Mouse (Mus musculus) midbrain, embryonic 11.5 days (tissue): ENCODE results near the gene Ddx59. TPM values are rescaled to one million over a fixed set of nuclear protein-coding genes. Genes with fewer than 3 reads are reported as not detected.

Experiments used
- ATAC-seq: fragments of 200-750 bp; cut with Nextera tagmentation; 2 replicates; pipeline ENCODE4 v1.8.0; 2017; ENCODE audit warnings: moderate TSS enrichment, moderate library complexity; ENCODE audit not compliant: low FRiP score
- DNase-seq: peaks from one replicate; pipeline ENCODE4 v3.0.0; 2015; ENCODE audit warnings: low spot score; ENCODE audit errors: missing footprints
- H3K27ac ChIP-seq: fragments of 300-500 bp; sonication (generic); 2 replicates; pipeline ENCODE4 v1.5.1; 2014; ENCODE audit warnings: low read depth, low read length
- H3K27me3 ChIP-seq: fragments of 300-500 bp; sonication (generic); 2 replicates; pipeline ENCODE4 v1.6.1; 2014; ENCODE audit warnings: mild to moderate bottlenecking, low read length, moderate library complexity, mixed read lengths; ENCODE audit not compliant: control insufficient read depth, insufficient read depth
- H3K36me3 ChIP-seq: fragments of 300-500 bp; sonication (generic); 2 replicates; pipeline ENCODE4 v1.6.1; 2014; ENCODE audit warnings: mild to moderate bottlenecking, low read length, moderate library complexity, mixed read lengths; ENCODE audit not compliant: control insufficient read depth, insufficient read depth
- H3K4me1 ChIP-seq: fragments of 300-500 bp; sonication (generic); 2 replicates; pipeline ENCODE4 v1.6.1; 2014; ENCODE audit warnings: low read length; ENCODE audit not compliant: control insufficient read depth, insufficient read depth
- H3K4me2 ChIP-seq: fragments of 300-500 bp; sonication (generic); 2 replicates; pipeline ENCODE4 v1.6.1; 2014; ENCODE audit warnings: mild to moderate bottlenecking, moderate library complexity
- H3K4me3 ChIP-seq: fragments of 300-500 bp; sonication (generic); 2 replicates; pipeline ENCODE4 v1.5.1; 2014; ENCODE audit warnings: low read depth, low read length
- H3K9ac ChIP-seq: fragments of 300-500 bp; sonication (generic); 2 replicates; pipeline ENCODE4 v1.6.1; 2014; ENCODE audit warnings: low read length
- H3K9me3 ChIP-seq: fragments of 300-500 bp; sonication (generic); 2 replicates; pipeline ENCODE4 v1.6.1; 2016; ENCODE audit warnings: low read length; ENCODE audit not compliant: control insufficient read depth
- WGBS: fragments of 180-500 bp; shearing (Covaris S2); extraction: QIAGEN DNeasy Blood & Tissue Kit; methylation state at CpG from one replicate; pipeline ENCODE4 v1.1.7; 2014; 5-methylcytosine and 5-hydroxymethylcytosine counted together
- polyA plus RNA-seq: library from polyadenylated mRNA; unstranded; fragments of >200 nt; fragmentation: Nextera tagmentation; extraction: Ambion mirVana; gene quantifications from 2 replicates; pipeline ENCODE4 v1.2.1, GENCODE M21; 2014

Ddx59 gene
- polyA plus RNA-seq, 1 experiment from 2014 or later, result 20.3 TPM

- H3K4me2 ChIP-seq, result no peak overlapping the region
- no peak overlapping the region for H3K9ac ChIP-seq
- DNase-seq (no peak), ATAC-seq (no peak)
- WGBS, result 75% methylated on average over 9 of the region's 9 CpGs
- H3K36me3 ChIP-seq, result no peaks in the 10 kb centered on the region; the same call in 1 of the 2 replicates
- no peaks in the 10 kb centered on the region for H3K9me3 ChIP-seq
- H3K4me3 ChIP-seq, result no peak overlapping the region
- H3K27ac ChIP-seq, result no peak overlapping the region
- no peaks in the 10 kb centered on the region for H3K27me3 ChIP-seq
- H3K4me1 ChIP-seq, result no peaks in the 10 kb centered on the region
Measured at GRCm38 (mm10) chr1:136442809-136443208, 27.7 kb downstream of the Ddx59 start.

GRCm38 (mm10) chr1:136444555-136445255 lies 29.6 kb downstream of the Ddx59 start:
- WGBS, result 88% methylated on average over 12 of the region's 12 CpGs
- Histone ChIP-seq H3K36me3 (no peaks in the 10 kb centered on the region; the same call in 1 of the 2 replicates), H3K4me3 (no peak overlapping the region), H3K9me3 (no peaks in the 10 kb centered on the region), H3K9ac (no peak overlapping the region), H3K4me2 (no peak overlapping the region), H3K27ac (no peak overlapping the region), H3K27me3 (no peaks in the 10 kb centered on the region), H3K4me1 (no peaks in the 10 kb centered on the region)
- ATAC-seq, result no peak
- no peak for DNase-seq

GRCm38 (mm10) chr1:136446933-136447332 lies 31.9 kb downstream of the Ddx59 start:
- H3K4me3 ChIP-seq, result no peak overlapping the region
- no peak overlapping the region for H3K4me2 ChIP-seq
- ATAC-seq (no peak), DNase-seq (no peak)
- no peak overlapping the region for H3K27ac ChIP-seq
- no peaks in the 10 kb centered on the region for H3K27me3 ChIP-seq
- H3K9me3 ChIP-seq, result no peaks in the 10 kb centered on the region
- WGBS, result 67% methylated on average over 10 of the region's 10 CpGs
- H3K4me1 ChIP-seq, result no peaks in the 10 kb centered on the region
- H3K9ac ChIP-seq, result no peak overlapping the region
- H3K36me3 ChIP-seq, result no peaks in the 10 kb centered on the region

- 86% methylated on average over 4 of the region's 4 CpGs for WGBS
- Histone ChIP-seq H3K27ac (no peak overlapping the region), H3K36me3 (no peaks in the 10 kb centered on the region), H3K4me1 (no peaks in the 10 kb centered on the region), H3K4me2 (no peak overlapping the region), H3K4me3 (no peak overlapping the region), H3K9ac (no peak overlapping the region), H3K9me3 (no peaks in the 10 kb centered on the region), H3K27me3 (no peaks in the 10 kb centered on the region)
- ATAC-seq (no peak), DNase-seq (peak; percentile 19)
Measured at GRCm38 (mm10) chr1:136447338-136447737, 32.3 kb downstream of the Ddx59 start.

GRCm38 (mm10) chr1:136449541-136449940 lies 34.5 kb downstream of the Ddx59 start:
- ATAC-seq (no peak), DNase-seq (no peak)
- no peaks in the 10 kb centered on the region for H3K9me3 ChIP-seq
- no peaks in the 10 kb centered on the region for H3K27me3 ChIP-seq
- no peak overlapping the region for H3K4me2 ChIP-seq
- no peaks in the 10 kb centered on the region for H3K36me3 ChIP-seq
- H3K27ac ChIP-seq, result no peak overlapping the region
- H3K4me1 ChIP-seq, result no peaks in the 10 kb centered on the region
- H3K9ac ChIP-seq, result no peak overlapping the region
- no peak overlapping the region for H3K4me3 ChIP-seq
- 92% methylated on average over 6 of the region's 6 CpGs for WGBS

GRCm38 (mm10) chr1:136450206-136450605 lies 35.1 kb downstream of the Ddx59 start:
- H3K9ac ChIP-seq, result no peak overlapping the region
- no peaks in the 10 kb centered on the region for H3K9me3 ChIP-seq
- no peak overlapping the region for H3K27ac ChIP-seq
- H3K27me3 ChIP-seq, result no peaks in the 10 kb centered on the region
- H3K36me3 ChIP-seq, result no peaks in the 10 kb centered on the region
- H3K4me3 ChIP-seq, result no peak overlapping the region
- H3K4me1 ChIP-seq, result no peaks in the 10 kb centered on the region
- ATAC-seq (no peak), DNase-seq (no peak)
- no peak overlapping the region for H3K4me2 ChIP-seq
- WGBS, result 88% methylated on average over 5 of the region's 5 CpGs

GRCm38 (mm10) chr1:136452421-136452820 lies 37.4 kb downstream of the Ddx59 start:
- Histone ChIP-seq H3K36me3 (no peaks in the 10 kb centered on the region), H3K9me3 (no peaks in the 10 kb centered on the region), H3K4me3 (no peak overlapping the region), H3K4me1 (no peaks in the 10 kb centered on the region), H3K9ac (no peak overlapping the region), H3K4me2 (no peak overlapping the region), H3K27ac (no peak overlapping the region), H3K27me3 (no peaks in the 10 kb centered on the region)
- 74% methylated on average over 5 of the region's 5 CpGs for WGBS
- ATAC-seq (no peak), DNase-seq (no peak)

GRCm38 (mm10) chr1:136455756-136456585 lies 40.9 kb downstream of the Ddx59 start:
- no peak for ATAC-seq
- H3K9me3 ChIP-seq, result no peaks in the 10 kb centered on the region
- H3K4me1 ChIP-seq, result no peaks in the 10 kb centered on the region
- H3K27me3 ChIP-seq, result no peaks in the 10 kb centered on the region
- H3K27ac ChIP-seq, result no peak overlapping the region
- no peak overlapping the region for H3K4me3 ChIP-seq
- DNase-seq, result no peak
- H3K9ac ChIP-seq, result no peak overlapping the region
- 84% methylated on average over 17 of the region's 17 CpGs for WGBS
- H3K36me3 ChIP-seq, result no peaks in the 10 kb centered on the region
- H3K4me2 ChIP-seq, result no peak overlapping the region

GRCm38 (mm10) chr1:136456741-136457140 lies 41.7 kb downstream of the Ddx59 start:
- DNase-seq (no peak), ATAC-seq (no peak)
- Histone ChIP-seq H3K9me3 (no peaks in the 10 kb centered on the region), H3K27me3 (no peaks in the 10 kb centered on the region), H3K4me2 (no peak overlapping the region), H3K4me1 (no peaks in the 10 kb centered on the region), H3K36me3 (no peaks in the 10 kb centered on the region), H3K27ac (no peak overlapping the region), H3K4me3 (no peak overlapping the region), H3K9ac (no peak overlapping the region)
- WGBS, result 81% methylated on average over 6 of the region's 6 CpGs
